Mouse (Mus musculus) hindbrain, embryonic 15.5 days (tissue): ENCODE measurements around the gene Gli1. TPM values are rescaled to one million over a fixed set of nuclear protein-coding genes. Genes with fewer than 3 reads are reported as not detected.

Source experiments
- ATAC-seq: fragments of 200-750 bp; cut with Nextera tagmentation; 2 replicates; pipeline ENCODE4 v1.8.0; 2017; ENCODE audit warnings: low read depth, moderate number of reproducible peaks, moderate TSS enrichment; ENCODE audit not compliant: low FRiP score
- H3K27ac ChIP-seq: fragments of 300-500 bp; sonication (generic); replicated peaks from 2 replicates; pipeline ENCODE4 v1.5.1; 2015; ENCODE audit warnings: mild to moderate bottlenecking, inconsistent platforms
- H3K27me3 ChIP-seq: fragments of 300-500 bp; sonication (generic); 2 replicates; pipeline ENCODE4 v1.6.1; 2015; ENCODE audit warnings: control low read depth, inconsistent platforms
- H3K36me3 ChIP-seq: fragments of 300-500 bp; sonication (generic); 2 replicates; pipeline ENCODE4 v1.6.1; 2015; ENCODE audit warnings: control low read depth, inconsistent platforms
- H3K4me1 ChIP-seq: fragments of 300-500 bp; sonication (generic); replicated peaks from 2 replicates; pipeline ENCODE4 v1.6.1; 2015; ENCODE audit warnings: control low read depth, inconsistent platforms
- H3K4me2 ChIP-seq: fragments of 300-500 bp; sonication (generic); 2 replicates; pipeline ENCODE4 v1.6.1; 2015; ENCODE audit warnings: moderate library complexity, mild to moderate bottlenecking, inconsistent platforms
- H3K4me3 ChIP-seq: fragments of 300-500 bp; sonication (generic); 2 replicates; pipeline ENCODE4 v1.5.1; 2015; ENCODE audit warnings: mild to moderate bottlenecking, inconsistent platforms
- H3K9ac ChIP-seq: fragments of 300-500 bp; sonication (generic); 2 replicates; pipeline ENCODE4 v1.6.1; 2015; ENCODE audit warnings: inconsistent platforms
- H3K9me3 ChIP-seq: fragments of 300-500 bp; sonication (generic); 2 replicates; pipeline ENCODE4 v1.6.1; 2016; ENCODE audit warnings: control low read depth, inconsistent platforms
- WGBS: fragments of 180-500 bp; shearing (Covaris S2); methylation state at CpG from one replicate; pipeline ENCODE4 v1.1.7; 2015; 5-methylcytosine and 5-hydroxymethylcytosine counted together
- polyA plus RNA-seq: library from polyadenylated mRNA; unstranded; fragments of >200 nt; fragmentation: Nextera tagmentation; extraction: Ambion mirVana; gene quantifications from 2 replicates; pipeline ENCODE4 v1.2.1, GENCODE M21; 2015

Gene Gli1
- polyA plus RNA-seq = 1.6 and 2.0 TPM in 2 replicates

DNA sequence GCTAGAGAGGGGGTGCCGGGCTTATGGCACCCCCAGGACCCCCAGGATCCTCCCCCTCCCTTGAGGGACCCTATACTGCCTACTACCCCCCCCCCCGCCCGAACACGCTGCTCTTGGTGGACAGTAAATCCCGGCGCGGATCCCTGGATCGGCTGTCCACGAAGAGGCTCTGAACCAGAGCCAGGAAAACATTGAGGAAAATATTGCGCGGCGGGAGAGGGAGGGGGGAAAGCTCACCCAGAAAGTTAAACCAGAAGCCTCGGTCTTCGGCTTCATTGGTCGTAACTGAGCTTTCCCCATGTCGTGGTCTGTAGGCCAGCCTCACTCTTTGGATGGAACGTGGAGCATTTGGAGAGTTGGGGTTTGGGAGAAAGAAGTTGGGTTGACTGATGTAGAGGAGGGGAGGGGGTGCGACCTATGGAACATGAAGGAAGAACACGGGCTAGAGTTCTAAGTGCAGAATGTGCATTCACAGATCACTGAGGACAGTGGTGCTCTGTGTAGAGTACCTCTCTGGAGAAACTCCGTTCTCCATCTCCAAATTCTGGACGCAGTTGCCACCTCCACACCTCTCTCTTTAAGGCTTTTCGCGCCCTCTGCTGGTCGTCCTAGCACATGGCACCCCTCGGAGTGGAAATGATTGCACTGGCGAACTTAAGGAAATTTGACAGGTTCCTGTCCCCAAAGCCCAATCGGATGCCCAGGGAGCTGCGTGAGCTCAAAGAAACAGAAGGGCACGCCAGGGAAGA, at the start of gene Gli1:
Gene Gli1 (minus strand): TSS at position 84 of the 749 bp plus-strand sequence.
- Histone ChIP-seq H3K4me1 (peaks cover 34% of the 10 kb centered on the region), H3K36me3 (no peaks in the 10 kb centered on the region), H3K9ac (no peak within 1 kb of the TSS), H3K27ac (no peak within 1 kb of the TSS), H3K4me2 (peak within 1 kb of the TSS; percentile 66), H3K27me3 (peaks cover 36% of the 10 kb centered on the region), H3K4me3 (peak within 1 kb of the TSS; percentile 36), H3K9me3 (no peaks in the 10 kb centered on the region)
- ATAC-seq = 0 out of 2 replicates have a peak, but pooled peaks have one; percentile 32
- under 1% methylated on average over 28 of the region's 29 CpGs for WGBS

DNA sequence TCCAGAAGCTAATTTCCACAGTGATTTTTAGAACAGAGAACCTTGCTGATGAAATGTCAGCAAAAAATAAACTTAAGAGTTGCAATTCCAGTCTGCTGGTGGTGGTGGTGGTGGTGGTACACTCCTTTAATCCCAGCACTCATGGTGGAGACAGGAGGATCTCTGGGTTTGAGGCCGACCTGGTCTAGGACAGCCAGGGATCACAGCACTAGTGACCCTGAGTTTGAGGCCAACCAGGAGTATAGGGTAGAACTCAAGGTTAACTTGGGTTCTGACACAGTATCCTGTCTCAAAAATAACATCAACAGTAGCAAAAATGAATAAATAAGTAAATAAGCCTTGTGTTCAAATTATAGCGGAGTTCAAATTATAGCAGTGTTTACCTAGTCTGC, 40.0 kb upstream of the Gli1 start:
- ATAC-seq = no peak
- 60% methylated on average over 2 of the region's 2 CpGs for WGBS
- Histone ChIP-seq H3K4me3 (peak overlapping the region; percentile 75), H3K4me1 (peaks cover 17% of the 10 kb centered on the region), H3K9me3 (no peaks in the 10 kb centered on the region), H3K9ac (0 out of 2 replicates have a peak overlapping the region, but pooled peaks have one; percentile 29), H3K27me3 (no peaks in the 10 kb centered on the region), H3K4me2 (peak overlapping the region; percentile 69), H3K36me3 (no peaks in the 10 kb centered on the region), H3K27ac (peak overlapping the region; percentile 92; the same call in 1 of the 2 replicates)

DNA sequence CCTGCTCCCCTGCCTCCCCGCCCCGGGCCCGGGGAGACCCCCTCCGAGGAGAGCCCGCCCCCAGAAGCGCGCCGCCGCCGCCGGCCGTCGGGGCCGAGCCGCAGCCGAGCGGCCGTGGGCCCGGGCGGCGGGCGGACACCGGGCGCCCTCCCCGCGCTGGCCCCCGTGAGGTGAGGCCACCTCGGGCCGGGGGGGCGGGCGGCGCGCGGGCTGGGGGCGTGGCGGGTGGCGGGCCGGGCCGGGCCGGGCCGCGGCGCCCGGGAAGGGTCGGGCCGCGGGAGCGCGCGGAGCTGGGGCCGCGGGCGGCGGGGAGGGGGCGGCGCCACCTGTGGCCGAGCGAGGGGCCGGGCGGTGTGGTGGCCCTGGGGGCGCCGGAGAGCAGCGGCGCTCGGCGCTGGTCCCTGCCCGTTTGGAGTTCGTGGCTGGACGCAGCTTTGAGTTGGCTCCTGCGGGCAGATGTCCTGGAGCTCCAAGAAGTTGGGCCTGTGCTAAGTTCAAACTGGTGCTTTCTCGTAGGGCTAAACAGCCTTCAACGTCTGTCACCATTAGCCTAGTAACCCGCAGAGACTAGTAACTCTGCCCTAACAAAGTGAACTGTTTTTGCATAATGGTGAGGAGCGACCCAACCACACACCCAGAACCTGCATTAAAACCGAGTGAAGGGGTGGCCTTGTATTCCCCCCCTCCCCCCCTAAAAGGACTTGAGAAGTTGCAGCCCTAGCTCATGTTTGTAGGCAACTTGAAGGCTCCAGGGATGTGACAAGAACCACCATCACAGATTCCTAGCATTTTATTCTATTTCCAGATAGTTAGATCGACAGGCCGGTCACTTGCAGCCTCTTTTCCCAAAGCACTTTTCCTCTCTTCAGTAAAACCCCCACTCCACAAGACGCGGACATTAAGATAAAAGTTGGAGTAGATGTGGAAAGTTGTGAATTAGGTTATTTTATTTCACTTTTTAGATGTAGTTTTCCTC, 39.3 kb upstream of the Gli1 start:
- Histone ChIP-seq H3K4me2 (peak overlapping the region; percentile 69), H3K9me3 (no peaks in the 10 kb centered on the region), H3K36me3 (no peaks in the 10 kb centered on the region), H3K27ac (peak overlapping the region; percentile 92), H3K9ac (peak overlapping the region; percentile 77), H3K27me3 (no peaks in the 10 kb centered on the region), H3K4me1 (peaks cover 17% of the 10 kb centered on the region), H3K4me3 (peak overlapping the region; percentile 75)
- ATAC-seq = peak; percentile 88
- WGBS = 2% methylated on average over 29 of the region's 79 CpGs

DNA sequence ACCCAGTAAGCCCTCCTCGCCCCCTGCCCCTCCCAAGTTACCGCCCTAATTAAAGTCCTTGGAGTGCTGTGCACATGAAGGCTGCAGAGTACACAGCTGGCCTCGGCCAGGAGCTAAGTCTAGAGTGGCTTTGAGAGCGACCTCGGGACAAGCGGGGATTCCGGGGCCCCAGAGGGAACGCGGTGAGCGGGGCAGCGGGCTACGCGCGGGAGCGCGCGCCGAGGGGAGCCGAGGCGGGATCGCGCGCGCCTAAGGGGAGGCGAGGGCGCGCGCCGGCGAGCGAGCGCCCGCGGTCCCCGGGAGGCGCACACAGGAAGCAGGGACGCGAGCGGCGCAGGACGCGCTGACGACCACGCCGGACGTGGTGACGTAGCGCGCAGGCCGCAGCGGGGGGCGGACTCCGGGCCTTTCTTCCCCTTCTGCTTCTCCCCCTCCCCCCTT, 38.5 kb upstream of the Gli1 start, which contains the start of gene R3hdm2:
Gene R3hdm2 (plus strand): TSS at position 77 of the 441 bp plus-strand sequence.
- peak within 1 kb of the TSS; percentile 75 for H3K4me3 ChIP-seq
- WGBS = under 1% methylated on average over 34 of the region's 53 CpGs

DNA sequence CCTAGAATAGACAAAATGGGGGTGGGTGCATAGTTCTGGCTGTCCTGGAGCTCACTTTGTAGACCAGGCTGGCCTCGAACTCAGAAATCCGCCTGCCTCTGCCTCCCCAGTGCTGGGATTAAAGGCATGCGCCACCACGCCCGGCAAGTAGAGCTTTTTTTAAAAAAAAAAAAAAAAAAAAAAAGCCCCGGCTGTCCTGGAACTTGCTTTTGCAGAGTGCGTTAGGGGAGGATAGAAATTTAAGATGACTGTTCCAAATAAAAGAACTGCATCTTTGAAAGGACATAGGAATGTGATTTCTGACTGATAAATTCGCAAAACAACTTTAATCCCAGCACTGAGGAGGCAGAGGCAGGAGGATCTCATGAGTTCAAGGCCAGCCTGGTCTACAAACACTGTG, 37.9 kb upstream of the Gli1 start:
- H3K4me3 ChIP-seq = peak overlapping the region; percentile 75
- H3K36me3 ChIP-seq = no peaks in the 10 kb centered on the region
- peak overlapping the region; percentile 92 for H3K27ac ChIP-seq
- peak overlapping the region; percentile 69 for H3K4me2 ChIP-seq
- ATAC-seq = no peak
- WGBS = 89% methylated on average over 8 of the region's 8 CpGs
- peaks cover 17% of the 10 kb centered on the region for H3K4me1 ChIP-seq
- no peaks in the 10 kb centered on the region for H3K27me3 ChIP-seq
- no peak overlapping the region for H3K9ac ChIP-seq
- H3K9me3 ChIP-seq = no peaks in the 10 kb centered on the region

More for the DNA sequence above, 38.5 kb upstream of the Gli1 start, which contains the start of gene R3hdm2:
- ATAC-seq = peak; percentile 95
- peaks cover 17% of the 10 kb centered on the region for H3K4me1 ChIP-seq
- no peaks in the 10 kb centered on the region for H3K9me3 ChIP-seq
- peak within 1 kb of the TSS; percentile 77 for H3K9ac ChIP-seq
- no peaks in the 10 kb centered on the region for H3K27me3 ChIP-seq
- H3K36me3 ChIP-seq = no peaks in the 10 kb centered on the region
- H3K4me2 ChIP-seq = peak within 1 kb of the TSS; percentile 69
- H3K27ac ChIP-seq = peak within 1 kb of the TSS; percentile 92

DNA sequence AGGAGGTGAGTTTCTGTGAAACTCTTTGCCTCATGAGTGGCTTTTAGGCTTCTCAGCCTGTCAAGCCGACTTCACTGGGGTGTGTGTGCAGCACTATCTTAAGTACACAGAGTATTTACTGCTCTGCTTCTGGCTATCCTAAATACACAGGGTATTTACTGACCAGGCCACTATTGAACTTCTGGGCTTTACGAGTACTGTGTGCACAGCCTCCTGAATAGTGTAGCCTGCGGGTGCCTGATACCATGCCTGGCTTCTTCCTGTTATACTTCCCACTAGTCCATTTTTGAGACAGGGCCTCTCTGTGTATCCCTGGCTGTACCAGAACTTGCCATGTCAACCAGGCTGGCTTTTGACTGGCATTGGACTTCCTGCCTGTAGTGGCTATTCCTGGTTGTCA, 35.9 kb upstream of the Gli1 start:
- Histone ChIP-seq H3K27ac (no peak overlapping the region), H3K4me1 (peaks cover 11% of the 10 kb centered on the region), H3K9me3 (no peaks in the 10 kb centered on the region), H3K4me2 (no peak overlapping the region), H3K27me3 (no peaks in the 10 kb centered on the region), H3K9ac (no peak overlapping the region), H3K36me3 (no peaks in the 10 kb centered on the region), H3K4me3 (no peak overlapping the region)
- WGBS = 83% methylated on average over 3 of the region's 3 CpGs
- no peak for ATAC-seq

DNA sequence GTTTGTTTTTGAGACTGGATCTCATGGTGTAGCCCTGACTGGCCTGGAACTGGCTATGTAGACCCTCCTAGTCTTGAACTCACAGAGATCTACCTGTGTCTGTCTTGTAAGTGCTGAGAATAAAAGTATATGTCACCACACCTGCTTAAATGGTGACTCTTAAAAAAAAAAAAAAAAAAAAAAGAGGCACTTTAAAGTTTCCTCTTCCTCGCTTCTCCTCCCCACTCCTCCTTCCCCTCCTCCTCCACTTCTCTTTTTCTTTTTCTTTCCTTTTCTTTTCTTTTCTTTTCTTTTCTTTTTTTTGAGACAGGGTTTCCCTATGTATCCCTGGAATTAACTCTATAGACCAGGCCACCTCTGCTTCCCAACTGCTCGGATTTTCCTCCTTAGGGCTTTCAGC, 29.2 kb upstream of the Gli1 start:
- WGBS = 59% methylated on average over 2 of the region's 2 CpGs
- Histone ChIP-seq H3K9ac (no peak overlapping the region), H3K4me3 (no peak overlapping the region), H3K27ac (no peak overlapping the region), H3K4me2 (no peak overlapping the region), H3K27me3 (no peaks in the 10 kb centered on the region), H3K9me3 (no peaks in the 10 kb centered on the region), H3K4me1 (no peaks in the 10 kb centered on the region), H3K36me3 (no peaks in the 10 kb centered on the region)
- no peak for ATAC-seq

DNA sequence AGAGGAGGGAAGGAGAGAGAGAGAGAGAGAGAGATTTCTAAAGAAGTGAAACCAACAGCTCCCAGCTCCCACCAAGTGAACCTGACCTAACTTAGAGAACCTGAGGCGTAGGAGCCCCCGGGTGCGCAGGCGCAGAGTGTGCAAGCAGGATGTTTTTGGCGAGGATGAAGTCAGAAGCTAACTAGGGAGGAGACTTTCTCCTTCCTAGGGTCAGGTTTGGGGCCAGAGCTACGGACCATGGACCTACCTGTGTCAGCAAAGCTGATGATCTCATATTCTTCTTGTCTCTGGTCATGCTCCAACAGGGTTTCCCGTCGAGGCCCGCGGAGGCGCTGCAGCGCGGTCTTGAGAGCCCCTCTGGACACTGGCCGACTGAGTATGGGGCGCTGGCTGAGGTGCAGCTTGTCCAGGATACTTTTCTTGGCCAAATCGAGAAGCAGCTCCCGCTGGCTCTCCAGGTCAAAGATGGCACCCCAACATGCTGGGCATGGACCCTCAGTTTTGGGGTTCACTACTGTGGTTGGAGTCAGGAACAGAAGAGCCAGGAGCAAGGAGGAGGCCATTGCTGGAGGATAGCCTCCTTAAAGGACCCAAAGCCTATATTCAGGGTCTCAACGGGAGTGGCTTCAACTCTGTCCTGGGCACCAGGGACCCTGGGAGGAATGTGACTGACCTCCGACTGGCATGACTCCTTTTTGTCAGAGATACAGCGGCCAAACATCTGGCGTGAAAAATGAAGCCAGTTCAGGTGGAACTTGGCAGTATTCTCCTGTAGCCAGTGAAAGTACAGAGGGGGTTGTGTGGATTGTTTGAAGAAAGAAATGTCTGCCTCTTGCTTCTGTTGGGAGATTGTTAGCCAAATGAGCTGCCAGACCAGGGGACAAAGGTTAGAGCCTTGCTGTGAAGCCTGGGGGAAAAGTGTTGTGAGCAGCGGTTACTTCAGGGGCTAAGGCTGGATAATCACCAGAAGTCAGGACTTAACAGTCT, 28.4 kb upstream of the Gli1 start, which contains the start of gene Inhbc:
Gene Inhbc (minus strand): TSS at position 598 of the 987 bp plus-strand sequence.
- ATAC-seq = no peak
- Histone ChIP-seq H3K9me3 (no peaks in the 10 kb centered on the region), H3K27ac (no peak within 1 kb of the TSS), H3K4me2 (no peak within 1 kb of the TSS), H3K4me1 (no peaks in the 10 kb centered on the region), H3K27me3 (no peaks in the 10 kb centered on the region), H3K36me3 (no peaks in the 10 kb centered on the region), H3K4me3 (no peak within 1 kb of the TSS), H3K9ac (no peak within 1 kb of the TSS)
- WGBS = 78% methylated on average over 22 of the region's 22 CpGs

DNA sequence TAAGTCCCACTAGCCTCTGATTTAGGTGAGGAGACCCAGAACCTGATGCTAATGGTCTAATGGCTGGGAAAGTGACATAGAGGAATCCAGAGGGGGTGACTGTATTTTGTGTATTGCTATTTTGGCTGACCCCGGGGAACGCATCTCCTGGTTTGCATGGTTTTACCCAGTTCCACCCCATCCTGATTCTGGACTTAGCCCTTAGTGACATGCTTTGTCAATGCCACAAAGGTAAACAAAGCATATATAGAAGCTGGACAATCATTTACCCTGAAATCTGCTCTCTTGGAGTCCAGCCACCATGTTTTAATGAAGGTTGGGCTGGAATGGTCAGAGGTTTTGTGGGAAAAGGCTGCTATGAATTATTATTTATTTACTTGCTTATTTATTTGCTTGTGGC, 26.5 kb upstream of the Gli1 start:
- no peak overlapping the region for H3K27ac ChIP-seq
- no peak for ATAC-seq
- H3K9ac ChIP-seq = no peak overlapping the region
- H3K9me3 ChIP-seq = no peaks in the 10 kb centered on the region
- no peaks in the 10 kb centered on the region for H3K4me1 ChIP-seq
- no peaks in the 10 kb centered on the region for H3K36me3 ChIP-seq
- H3K4me2 ChIP-seq = no peak overlapping the region
- no peak overlapping the region for H3K4me3 ChIP-seq
- H3K27me3 ChIP-seq = no peaks in the 10 kb centered on the region
- WGBS = 60% methylated on average over 2 of the region's 2 CpGs

DNA sequence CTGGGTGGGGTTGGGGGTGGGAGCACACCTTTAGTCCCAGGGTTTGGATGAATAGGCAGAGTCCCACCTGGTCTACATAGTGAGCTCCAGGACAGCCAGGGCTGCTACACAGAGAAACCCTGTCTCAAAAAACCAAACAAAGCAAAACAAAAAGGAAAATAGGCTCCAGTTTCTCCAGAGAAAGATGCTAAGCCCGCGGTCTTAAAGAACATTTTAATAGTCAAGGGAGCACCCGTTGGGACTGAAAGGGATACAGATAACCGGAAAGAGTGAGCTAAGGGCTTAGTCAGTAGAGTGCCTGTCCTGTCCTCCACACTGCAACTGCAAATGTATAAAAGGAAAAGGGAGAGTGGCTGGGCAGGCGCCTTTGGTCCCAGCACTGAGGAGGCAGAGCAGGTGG, 25.3 kb upstream of the Gli1 start:
- Histone ChIP-seq H3K4me2 (no peak overlapping the region), H3K36me3 (no peaks in the 10 kb centered on the region), H3K27ac (no peak overlapping the region), H3K4me1 (no peaks in the 10 kb centered on the region), H3K27me3 (no peaks in the 10 kb centered on the region), H3K9me3 (no peaks in the 10 kb centered on the region), H3K9ac (no peak overlapping the region), H3K4me3 (no peak overlapping the region)
- WGBS = 76% methylated on average over 5 of the region's 5 CpGs
- no peak for ATAC-seq

DNA sequence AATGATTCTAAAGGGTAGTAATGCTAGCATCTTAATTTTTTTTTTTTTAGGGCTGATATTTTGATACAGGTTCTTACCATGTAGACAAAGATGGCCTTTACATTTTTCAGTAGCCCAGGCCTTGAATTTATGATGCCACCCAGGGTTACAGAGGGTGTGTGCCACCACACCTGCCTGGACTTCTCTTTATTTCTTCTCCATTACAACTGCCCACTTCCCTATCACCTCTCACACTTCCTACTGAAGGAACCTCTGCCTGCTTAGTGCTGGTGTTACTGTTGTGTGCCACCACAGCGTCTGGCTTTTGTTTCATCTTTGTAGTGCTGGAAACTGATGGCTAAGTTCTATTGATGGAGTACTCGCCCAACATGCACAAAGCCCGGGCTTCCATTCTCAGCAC, 18.9 kb upstream of the Gli1 start:
- no peaks in the 10 kb centered on the region for H3K4me1 ChIP-seq
- no peaks in the 10 kb centered on the region for H3K9me3 ChIP-seq
- 87% methylated on average over 3 of the region's 3 CpGs for WGBS

More for the DNA sequence above, 18.9 kb upstream of the Gli1 start:
- Histone ChIP-seq H3K36me3 (no peaks in the 10 kb centered on the region), H3K4me3 (no peak overlapping the region), H3K9ac (no peak overlapping the region), H3K27me3 (no peaks in the 10 kb centered on the region), H3K4me2 (no peak overlapping the region), H3K27ac (no peak overlapping the region)
- no peak for ATAC-seq
